Mouse (Mus musculus) embryonic facial prominence, embryonic 14.5 days (tissue): Measurements from ENCODE around the gene L1cam. TPM values are rescaled to one million over a fixed set of nuclear protein-coding genes. Genes with fewer than 3 reads are reported as not detected.
A peak's percentile ranks its signal among the peaks of the same experiment; 100 is the strongest.

Experiments
- ATAC-seq: fragments of 200-750 bp; cut with Nextera tagmentation; 2 replicates; pipeline ENCODE4 v1.8.0; 2017; ENCODE audit warnings: low read depth, moderate number of reproducible peaks, moderate TSS enrichment
- DNase-seq: peaks from one replicate; pipeline ENCODE4 v3.0.0-alpha.2; 2015; ENCODE audit warnings: low spot score
- H3K27ac ChIP-seq: fragments of 300-500 bp; sonication (generic); replicated peaks from 2 replicates; pipeline ENCODE4 v1.5.1; 2014; ENCODE audit warnings: low read depth, mild to moderate bottlenecking, low read length, moderate library complexity
- H3K27me3 ChIP-seq: fragments of 300-500 bp; sonication (generic); replicated peaks from 2 replicates; pipeline ENCODE4 v1.6.1; 2014; ENCODE audit warnings: low read length; ENCODE audit not compliant: control insufficient read depth, insufficient read depth
- H3K36me3 ChIP-seq: fragments of 300-500 bp; sonication (generic); 2 replicates; pipeline ENCODE4 v1.6.1; 2014; ENCODE audit warnings: low read length, mixed read lengths; ENCODE audit not compliant: control insufficient read depth, insufficient read depth
- H3K4me1 ChIP-seq: fragments of 300-500 bp; sonication (generic); 2 replicates; pipeline ENCODE4 v1.6.1; 2014; ENCODE audit warnings: antibody characterized with exemption, low read length; ENCODE audit not compliant: control insufficient read depth, insufficient read depth
- H3K4me2 ChIP-seq: fragments of 300-500 bp; sonication (generic); 2 replicates; pipeline ENCODE4 v1.6.1; 2014; ENCODE audit warnings: low read depth, mild to moderate bottlenecking, low read length, moderate library complexity, mixed read lengths
- H3K4me3 ChIP-seq: fragments of 300-500 bp; sonication (generic); 2 replicates; pipeline ENCODE4 v1.5.1; 2014; ENCODE audit warnings: low read depth, mild to moderate bottlenecking, low read length
- H3K9ac ChIP-seq: fragments of 300-500 bp; sonication (generic); 2 replicates; pipeline ENCODE4 v1.6.1; 2014; ENCODE audit warnings: low read depth, mild to moderate bottlenecking, low read length, moderate library complexity, mixed read lengths
- H3K9me3 ChIP-seq: fragments of 300-500 bp; sonication (generic); 2 replicates; pipeline ENCODE4 v1.6.1; 2016; ENCODE audit warnings: low read length; ENCODE audit not compliant: control insufficient read depth
- WGBS: fragments of 180-500 bp; shearing (Covaris S2); extraction: QIAGEN DNeasy Blood & Tissue Kit; methylation state at CpG from one replicate; pipeline ENCODE4 v1.1.7; 2014; 5-methylcytosine and 5-hydroxymethylcytosine counted together
- polyA plus RNA-seq: library from polyadenylated mRNA; unstranded; fragments of >200 nt; fragmentation: Nextera tagmentation; extraction: Ambion mirVana; gene quantifications from 2 replicates; pipeline ENCODE4 v1.2.1, GENCODE M21; 2014

The L1cam gene
- polyA plus RNA-seq, 1 experiment from 2014 or later: 10.2 TPM

GRCm38 (mm10) chrX:73824185-73825151 lies 71.4 kb downstream of the L1cam start, which contains the start of gene Pdzd4:
TSS of gene Pdzd4 (minus strand) at chrX:73824969.
- 20% methylated on average over 18 of the region's 84 CpGs for WGBS
- Histone ChIP-seq H3K27ac (peak within 1 kb of the TSS; percentile 70), H3K9me3 (no peaks in the 10 kb centered on the region), H3K4me1 (no peaks in the 10 kb centered on the region), H3K4me2 (peak within 1 kb of the TSS; percentile 65), H3K27me3 (no peaks in the 10 kb centered on the region), H3K36me3 (no peaks in the 10 kb centered on the region), H3K9ac (peak within 1 kb of the TSS; percentile 78), H3K4me3 (peak within 1 kb of the TSS; percentile 64)
- DNase-seq (peak; percentile 81), ATAC-seq (peak; percentile 93)

DNA sequence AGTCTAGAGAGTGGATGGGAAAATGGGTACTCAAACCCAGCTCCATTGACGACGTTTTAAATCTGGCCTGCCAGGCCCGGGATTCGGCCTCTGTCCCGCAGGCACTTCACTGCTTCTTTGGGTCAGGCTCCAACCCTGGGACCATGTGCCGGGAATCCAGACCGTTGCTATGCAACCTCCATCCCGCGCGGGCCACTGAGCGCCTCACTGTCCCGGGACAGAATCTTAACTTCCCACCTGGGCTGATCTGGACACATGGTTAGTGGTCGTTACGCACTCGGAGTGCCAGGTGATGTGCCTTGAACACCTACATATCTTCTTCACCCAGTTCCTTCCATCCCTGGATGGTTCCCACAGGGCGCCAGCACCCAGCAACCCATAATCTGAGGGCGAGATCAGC lies 72.2 kb downstream of the L1cam start:
- WGBS: 23% methylated on average over 13 of the region's 17 CpGs
- DNase-seq: no peak

DNA sequence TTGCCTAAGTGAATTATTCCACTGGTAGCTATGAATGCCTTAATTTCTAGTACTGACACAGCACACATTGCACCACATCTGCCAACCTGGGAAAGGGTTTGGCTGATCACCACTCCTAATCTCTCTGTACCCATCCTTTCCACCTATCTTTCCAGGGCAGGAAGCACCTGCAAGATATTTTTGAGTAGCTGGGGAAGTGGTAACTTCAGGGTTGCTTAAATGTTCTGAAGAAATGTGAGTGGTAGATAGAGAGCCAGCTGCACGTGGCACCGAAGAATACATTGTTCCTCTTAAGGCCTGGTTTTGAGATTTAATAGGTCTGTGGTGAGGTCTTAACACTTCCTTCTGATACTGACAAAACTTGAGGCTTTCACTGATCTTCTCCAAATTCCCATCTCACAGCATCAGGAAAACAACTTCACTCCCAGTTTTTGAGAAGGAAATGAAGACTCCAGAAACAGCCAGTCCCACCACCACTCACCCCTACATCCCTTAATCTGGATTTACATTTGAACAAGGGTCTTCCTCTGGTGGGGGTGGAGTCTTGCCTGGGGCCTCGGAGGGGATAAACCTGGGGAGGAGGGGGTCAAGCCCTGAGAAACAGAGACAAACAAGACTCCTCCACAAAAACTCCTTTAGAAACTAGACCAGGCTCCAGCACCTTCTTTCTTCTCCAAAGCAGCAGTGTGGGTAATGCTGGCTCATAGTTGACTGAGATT lies 79.2 kb downstream of the L1cam start:
- Histone ChIP-seq H3K9me3 (no peaks in the 10 kb centered on the region), H3K4me2 (no peak overlapping the region), H3K4me3 (no peak overlapping the region), H3K36me3 (no peaks in the 10 kb centered on the region), H3K27me3 (peaks cover 3% of the 10 kb centered on the region; the same call in 1 of the 2 replicates), H3K4me1 (no peaks in the 10 kb centered on the region), H3K27ac (no peak overlapping the region), H3K9ac (no peak overlapping the region)
- 51% methylated on average over 3 of the region's 3 CpGs for WGBS
- no peak for ATAC-seq
- DNase-seq: no peak

More for the DNA sequence above, 72.2 kb downstream of the L1cam start:
- H3K27ac ChIP-seq: no peak overlapping the region
- H3K27me3 ChIP-seq: no peaks in the 10 kb centered on the region
- H3K4me1 ChIP-seq: no peaks in the 10 kb centered on the region
- H3K9me3 ChIP-seq: no peaks in the 10 kb centered on the region
- peak overlapping the region; percentile 65 for H3K4me2 ChIP-seq
- H3K9ac ChIP-seq: peak overlapping the region; percentile 78
- no peaks in the 10 kb centered on the region for H3K36me3 ChIP-seq
- no peak for ATAC-seq
- peak overlapping the region; percentile 64 for H3K4me3 ChIP-seq

DNA sequence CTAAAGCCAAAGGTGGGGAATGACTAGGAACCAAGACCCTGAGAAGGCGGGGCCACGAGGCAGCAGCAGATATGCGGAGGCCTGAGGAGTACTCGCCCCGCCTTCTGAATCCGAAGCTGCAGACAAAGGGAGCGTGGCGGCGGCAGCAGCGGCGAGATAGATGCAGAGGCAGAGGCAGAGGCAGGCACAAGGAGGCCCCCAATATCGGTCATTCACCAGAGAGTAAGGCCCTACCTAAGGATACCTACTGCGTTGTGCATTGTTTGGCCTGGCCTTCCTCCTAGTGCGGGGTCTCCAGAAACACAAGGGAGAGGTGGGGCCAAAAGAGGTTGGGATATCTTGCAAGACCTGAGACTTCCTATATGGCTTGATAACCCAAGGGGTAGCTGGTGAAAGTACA lies 80.8 kb downstream of the L1cam start:
- Histone ChIP-seq H3K4me1 (no peaks in the 10 kb centered on the region), H3K27ac (no peak overlapping the region), H3K4me3 (peak overlapping the region; percentile 34), H3K4me2 (peak overlapping the region; percentile 48), H3K9ac (peak overlapping the region; percentile 60), H3K36me3 (no peaks in the 10 kb centered on the region), H3K9me3 (no peaks in the 10 kb centered on the region), H3K27me3 (peaks cover 3% of the 10 kb centered on the region; the same call in 1 of the 2 replicates)
- 8% methylated on average over 12 of the region's 14 CpGs for WGBS
- DNase-seq (peak; percentile 52), ATAC-seq (peak; percentile 85)

GRCm38 (mm10) chrX:73805814-73806213 lies 90.1 kb downstream of the L1cam start:
- H3K36me3 ChIP-seq: no peaks in the 10 kb centered on the region
- H3K4me3 ChIP-seq: no peak overlapping the region
- 38% methylated on average over 1 of the region's 1 CpGs for WGBS
- H3K4me1 ChIP-seq: no peaks in the 10 kb centered on the region
- H3K4me2 ChIP-seq: no peak overlapping the region
- DNase-seq (no peak), ATAC-seq (no peak)
- H3K27ac ChIP-seq: no peak overlapping the region
- H3K9me3 ChIP-seq: no peaks in the 10 kb centered on the region
- H3K9ac ChIP-seq: no peak overlapping the region
- no peaks in the 10 kb centered on the region for H3K27me3 ChIP-seq

Other genes with a start within 250 kb of the L1cam start
- 16.6 and 19.9 TPM in 2 replicates for gene Pnck, start 236.0 kb downstream of the L1cam start, polyA plus RNA-seq
- 8.8 and 10.1 TPM in 2 replicates for gene Slc6a8, start 223.0 kb downstream of the L1cam start, polyA plus RNA-seq
- gene Bcap31, start 179.9 kb downstream of the L1cam start, polyA plus RNA-seq: 240 and 244 TPM in 2 replicates
- 14.7 and 15.7 TPM in 2 replicates for gene Abcd1, start 179.5 kb downstream of the L1cam start, polyA plus RNA-seq
- gene Plxnb3, start 139.0 kb downstream of the L1cam start, polyA plus RNA-seq: 0.90 and 1.1 TPM in 2 replicates
- gene Srpk3, start 121.7 kb downstream of the L1cam start, polyA plus RNA-seq: 54.6 and 63.2 TPM in 2 replicates
- gene Idh3g, start 109.2 kb downstream of the L1cam start, polyA plus RNA-seq: 193 and 211 TPM in 2 replicates
- 259 and 277 TPM in 2 replicates for gene Ssr4, start 109.1 kb downstream of the L1cam start, polyA plus RNA-seq
- gene Pdzd4, start 71.1 kb downstream of the L1cam start, polyA plus RNA-seq: 1.1 and 1.8 TPM in 2 replicates
- 0.14 TPM in 1 of 2 replicates, not detected in the other for gene Avpr2, start 4.0 kb downstream of the L1cam start, polyA plus RNA-seq
- gene Arhgap4, start 25.8 kb upstream of the L1cam start, polyA plus RNA-seq: 2.3 and 4.5 TPM in 2 replicates
- gene Naa10, start 25.8 kb upstream of the L1cam start, polyA plus RNA-seq: 102 and 110 TPM in 2 replicates
- gene Renbp, start 34.7 kb upstream of the L1cam start, polyA plus RNA-seq: 36.1 and 38.1 TPM in 2 replicates
- 60.2 and 63.6 TPM in 2 replicates for gene Hcfc1, start 70.3 kb upstream of the L1cam start, polyA plus RNA-seq
- gene Irak1, start 127.8 kb upstream of the L1cam start, polyA plus RNA-seq: 43.3 and 48.2 TPM in 2 replicates
- gene Opn1mw, start 231.4 kb upstream of the L1cam start, polyA plus RNA-seq: not detected in 2 replicates
- 10.4 and 11.3 TPM in 2 replicates for gene Mecp2, start 239.3 kb upstream of the L1cam start, polyA plus RNA-seq